ENCODE assay signal across 11 mouse cellular contexts in the genomic region with DNA sequence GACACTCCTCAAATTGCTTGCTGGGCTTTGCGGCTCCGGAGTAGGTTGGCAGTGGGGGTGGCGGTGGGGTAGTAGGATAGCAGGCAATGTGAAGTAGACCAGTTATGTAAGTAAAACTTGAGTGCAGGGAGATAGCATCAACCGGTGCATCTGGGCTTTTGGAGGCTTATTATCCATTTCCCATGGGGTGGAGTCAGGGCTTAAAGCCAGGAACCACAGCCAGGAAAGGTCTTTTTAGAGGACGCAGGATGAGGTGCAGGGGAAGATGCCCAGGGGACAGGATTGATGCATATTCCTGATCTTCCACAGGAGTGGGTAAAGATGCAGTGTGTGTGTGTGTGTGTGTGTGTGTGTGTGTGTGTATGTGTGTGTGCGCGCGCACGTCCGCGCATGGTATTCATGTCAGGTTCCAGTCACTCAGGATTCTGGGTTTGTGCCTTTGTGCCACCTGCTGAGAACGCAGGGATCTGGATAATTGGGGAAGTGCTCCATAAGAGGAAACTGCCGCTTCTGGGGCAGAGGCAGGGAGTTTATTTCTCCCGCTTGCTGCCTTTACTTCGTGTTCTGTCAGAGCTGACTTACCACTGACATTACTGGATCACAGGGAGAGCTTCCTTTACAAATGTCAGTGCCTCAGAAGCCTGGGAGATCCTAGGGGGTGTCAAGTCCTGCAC. TPM values are rescaled to one million over a fixed set of nuclear protein-coding genes. Genes with fewer than 3 reads are reported as not detected.
DNase-seq lines count a peak whose midpoint lies in the region; ATAC-seq lines count a peak whose summit lies in the region.
"Had no signal": no experiment of that assay in that cellular context is flagged by ENCODE, and none has a peak within 500 bp of the region (broad histone marks: within the 10 kb centered on the region; RNA-seq: fewer than 3 reads in every experiment).

No protein-coding gene starts in this region.

- intact Hi-C loops in heart, postnatal 10 days (cut with DNase I), result no loop called here

- H3K4me3 ChIP-seq in brown adipose tissue, adult 24 weeks (ENCODE audit: insufficient read depth, low read depth, low read length), result 0 out of 2 replicates have a peak overlapping the region, but pooled peaks have one; percentile 0
- H3K4me3 ChIP-seq: forebrain, embryonic 12.5 days; myocyte had no signal

- ATAC-seq in monocyte, adult 5-6 weeks (replicated peaks; ENCODE audit: insufficient number of reproducible peaks, low FRiP score, low TSS enrichment, poor library complexity, severe bottlenecking), result no peak

- peak; percentile 10 for DNase-seq in kidney, adult 18-20 months
- no peak for DNase-seq in kidney, adult 11 months
- DNase-seq in 416B (ENCODE audit: low read depth), result peak; percentile 33
- DNase-seq in heart, postnatal 10 days, result peak; percentile 53 to 60
- DNase-seq in urinary bladder, postnatal 36 days (ENCODE audit: low spot score in 2 of 2), result no peak
- DNase-seq in layer of hippocampus, adult 9-10 months (ENCODE audit: low spot score), result no peak

- H3K27ac ChIP-seq in brown adipose tissue, adult 24 weeks (replicated peaks; ENCODE audit: low read depth, low read length), result peak overlapping the region; percentile 41
- H3K27ac ChIP-seq: forebrain, embryonic 12.5 days had no signal

- peaks cover 2% of the 10 kb centered on the region; the same call in 1 of the 2 replicates for H3K4me1 ChIP-seq in brown adipose tissue, adult 24 weeks (ENCODE audit: control insufficient read depth, insufficient read depth, insufficient read length, low read length)

RNA-seq across cellular contexts. Expression of a gene that starts 6.1 kb away (rescaled TPM):
- 3.6 and 5.3 TPM in 2 replicates for polyA plus RNA-seq in brown adipose tissue, adult 24 weeks (2012; ENCODE audit: insufficient read depth, insufficient read length, missing spikeins)
- 10 to 100 TPM; 11.5 to 17.3 TPM for total RNA-seq in heart, postnatal 10 days (2021)
- total RNA-seq in monocyte, adult 5-6 weeks (2017), result 6.0 to 13.5 TPM (median 9.7 TPM) in 3 replicates

RNA-seq across cellular contexts. Expression of a gene that starts 12.3 kb away (rescaled TPM):
- not detected in 2 replicates for polyA plus RNA-seq in brown adipose tissue, adult 24 weeks (2012; ENCODE audit: insufficient read depth, insufficient read length, missing spikeins)
- total RNA-seq in heart, postnatal 10 days (2021), result not detected
- total RNA-seq in monocyte, adult 5-6 weeks (2017), result not detected in 3 replicates
- total RNA-seq: layer of hippocampus, adult 18-20 months had no signal
- polyA plus RNA-seq: myocyte had no signal

RNA-seq across cellular contexts. Expression of a gene that starts 16.0 kb away (rescaled TPM):
- polyA plus RNA-seq in brown adipose tissue, adult 24 weeks (2012; ENCODE audit: insufficient read depth, insufficient read length, missing spikeins), result not detected in 2 replicates
- under 1 TPM in 1 of 2 experiments, not detected in 1; 0.20 TPM for total RNA-seq in heart, postnatal 10 days (2021)
- total RNA-seq in monocyte, adult 5-6 weeks (2017), result not detected in 3 replicates
- total RNA-seq: layer of hippocampus, adult 18-20 months had no signal

RNA-seq across cellular contexts. Expression of a gene that starts 26.3 kb away (rescaled TPM):
- 7.8 and 10.0 TPM in 2 replicates for polyA plus RNA-seq in brown adipose tissue, adult 24 weeks (2012; ENCODE audit: insufficient read depth, insufficient read length, missing spikeins)
- 10 to 100 TPM; 42.1 to 44.6 TPM for total RNA-seq in heart, postnatal 10 days (2021)
- total RNA-seq in monocyte, adult 5-6 weeks (2017), result 5.1 to 9.0 TPM (median 7.3 TPM) in 3 replicates

RNA-seq across cellular contexts. Expression of a gene that starts 30.5 kb away (rescaled TPM):
- not detected in 2 replicates for polyA plus RNA-seq in brown adipose tissue, adult 24 weeks (2012; ENCODE audit: insufficient read depth, insufficient read length, missing spikeins)
- not detected for total RNA-seq in heart, postnatal 10 days (2021)
- 0.39 TPM in 1 of 3 replicates, not detected in the others for total RNA-seq in monocyte, adult 5-6 weeks (2017)
- total RNA-seq: layer of hippocampus, adult 18-20 months had no signal
- polyA plus RNA-seq: forebrain, embryonic 12.5 days; myocyte had no signal

Comparison
In these comparisons a context has a peak if more than half of its experiments do, and no peak if none do; other contexts are left out.
1. DNase-seq: peak in kidney, adult 18-20 months (single experiment), 416B (single experiment) and heart, postnatal 10 days (2 of 2); none in kidney, adult 11 months (single experiment), urinary bladder, postnatal 36 days (0 of 2) and layer of hippocampus, adult 9-10 months (single experiment).